Mouse (Mus musculus) G1E (cell line): ENCODE results near the gene Gng12.

Source experiments
- CTCF ChIP-seq: IDR thresholded peaks from 2 replicates; pipeline ENCODE4 v1.5.1; 2012; ENCODE audit warnings: low read depth, low read length, inconsistent platforms, mixed read lengths
- GATA1 ChIP-seq: IDR thresholded peaks from 2 replicates; pipeline ENCODE4 v1.6.1; 2012; ENCODE audit warnings: borderline replicate concordance, low read length, inconsistent platforms, mixed read lengths
- GATA2 ChIP-seq: IDR thresholded peaks from 2 replicates; pipeline ENCODE4 v1.6.1; 2012; ENCODE audit warnings: low read depth, low read length, inconsistent platforms, borderline replicate concordance
- POLR2AphosphoS5 ChIP-seq: IDR thresholded peaks from 2 replicates; pipeline ENCODE4 v1.6.1; 2012; ENCODE audit warnings: low read depth, low read length, inconsistent platforms; ENCODE audit not compliant: insufficient replicate concordance
- TAL1 ChIP-seq: conservative IDR thresholded peaks from 2 replicates; pipeline ENCODE4 v1.6.1; 2012; ENCODE audit warnings: low read depth, low read length, inconsistent platforms, mixed read lengths

GRCm38 (mm10) chr6:66903720-66904119, 7.5 kb downstream of the Gng12 start:
- TF ChIP-seq GATA2 (no peak), CTCF (no peak), POLR2AphosphoS5 (no peak), TAL1 (no peak), GATA1 (no peak)
